ENCODE assay signal across 11 mouse cellular contexts in genomic region chr10:44316280-44317270, GRCm38 (mm10). TPM values are rescaled to one million over a fixed set of nuclear protein-coding genes. Genes with fewer than 3 reads are reported as not detected.
DNase-seq lines count a peak whose midpoint lies in the region.
"Had no signal": no experiment of that assay in that cellular context is flagged by ENCODE, and none has a peak within 500 bp of the region (broad histone marks: within the 10 kb centered on the region; RNA-seq: fewer than 3 reads in every experiment).

No protein-coding gene starts in this region.

- peak; percentile 10 to 23 for DNase-seq in left cerebral cortex, postnatal 14 days (ENCODE audit: low spot score in 2 of 2)
- DNase-seq in left cerebral cortex, postnatal 4 days, result no peak
- DNase-seq in NIH3T3 (ENCODE audit: low read depth), result peak; percentile 72
- peak; percentile 79 for DNase-seq in fat pad, adult 2 months (ENCODE audit: extremely low read depth, low read depth, low spot score)
- peak; percentile 57 for DNase-seq in lung, postnatal 36 days
- DNase-seq in adrenal gland, adult 2 months, result no peak
- no peak for DNase-seq in adrenal gland, postnatal 36 days
- DNase-seq: adrenal gland, postnatal 25 days; heart, postnatal 36 days; right cerebral cortex, postnatal 14 days; thymus, adult 2 months had no signal

- intact Hi-C loops in left cerebral cortex, postnatal 14 days (cut with DNase I), result no loop called here
- intact Hi-C loops in left cerebral cortex, postnatal 4 days (cut with DNase I), result no loop called here

RNA-seq across cellular contexts. Expression of gene Atg5, which starts 48.4 kb away (rescaled TPM):
- total RNA-seq in left cerebral cortex, postnatal 14 days (2021), result 10 to 100 TPM; 21.2 to 21.4 TPM
- 10 to 100 TPM; 20.1 to 25.2 TPM for total RNA-seq in left cerebral cortex, postnatal 4 days (2021)
- 10 to 100 TPM; 33.3 to 45.1 TPM for total RNA-seq in adrenal gland, adult 2 months (2021)
- 6.4 and 8.9 TPM in 2 replicates for polyA plus RNA-seq in adrenal gland, adult 2 months (2012; rRNA removed)
- total RNA-seq in adrenal gland, postnatal 36 days (2021), result 10 to 100 TPM; 31.4 to 46.4 TPM

Comparison
In these comparisons a context has a peak if more than half of its experiments do, and no peak if none do; other contexts are left out.
1. DNase-seq: peak in left cerebral cortex, postnatal 14 days (2 of 2), NIH3T3 (single experiment), fat pad, adult 2 months (single experiment) and lung, postnatal 36 days (single experiment); none in left cerebral cortex, postnatal 4 days (single experiment), adrenal gland, adult 2 months (single experiment) and adrenal gland, postnatal 36 days (0 of 2).